Mouse (Mus musculus): ENCODE results near the gene Slc39a2.

- no peak for TF ChIP-seq POLR2A (IDR thresholded peaks at IDR 0.05; ENCODE audit: low read depth, low read length)
- no peak for TF ChIP-seq CTCF (IDR thresholded peaks at IDR 0.05; ENCODE audit: extremely low read depth, insufficient read depth, insufficient read length, insufficient replicate concordance)
Measured at GRCm38 (mm10) chr14:51918966-51919365, 26.3 kb downstream of the Slc39a2 start.
